Mouse (Mus musculus) G1E (cell line): Measurements from ENCODE around the gene Pde8a.

Experiments used
- CTCF ChIP-seq: IDR thresholded peaks from 2 replicates; pipeline ENCODE4 v1.5.1; 2012; ENCODE audit warnings: low read depth, low read length, inconsistent platforms, mixed read lengths
- GATA1 ChIP-seq: IDR thresholded peaks from 2 replicates; pipeline ENCODE4 v1.6.1; 2012; ENCODE audit warnings: borderline replicate concordance, low read length, inconsistent platforms, mixed read lengths
- GATA2 ChIP-seq: IDR thresholded peaks from 2 replicates; pipeline ENCODE4 v1.6.1; 2012; ENCODE audit warnings: low read depth, low read length, inconsistent platforms, borderline replicate concordance
- POLR2AphosphoS5 ChIP-seq: IDR thresholded peaks from 2 replicates; pipeline ENCODE4 v1.6.1; 2012; ENCODE audit warnings: low read depth, low read length, inconsistent platforms; ENCODE audit not compliant: insufficient replicate concordance
- TAL1 ChIP-seq: conservative IDR thresholded peaks from 2 replicates; pipeline ENCODE4 v1.6.1; 2012; ENCODE audit warnings: low read depth, low read length, inconsistent platforms, mixed read lengths

DNA sequence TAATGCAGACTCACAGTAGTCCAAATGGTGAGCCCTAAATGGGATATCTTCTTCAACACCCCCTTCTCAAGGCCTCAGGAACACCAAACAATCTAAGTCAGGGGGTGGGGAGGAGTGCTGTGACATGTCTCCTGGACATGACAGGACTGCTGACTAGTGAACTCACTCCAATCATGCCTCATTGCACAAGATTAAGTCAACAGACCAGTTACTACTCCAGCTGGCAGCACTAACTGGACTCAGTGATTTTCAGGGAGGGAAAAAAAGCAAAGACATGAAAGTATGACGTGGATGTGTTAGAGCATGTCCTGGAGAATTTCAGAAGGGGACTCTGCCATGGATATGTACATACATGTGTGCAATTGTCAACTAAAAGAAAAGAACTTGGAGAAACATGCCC is 166.0 kb downstream of the Pde8a start:
- TF ChIP-seq CTCF (no peak), GATA1 (no peak), GATA2 (no peak), POLR2AphosphoS5 (no peak), TAL1 (no peak)
